Mouse (Mus musculus): Measurements from ENCODE around the gene Tfrc.

DNA sequence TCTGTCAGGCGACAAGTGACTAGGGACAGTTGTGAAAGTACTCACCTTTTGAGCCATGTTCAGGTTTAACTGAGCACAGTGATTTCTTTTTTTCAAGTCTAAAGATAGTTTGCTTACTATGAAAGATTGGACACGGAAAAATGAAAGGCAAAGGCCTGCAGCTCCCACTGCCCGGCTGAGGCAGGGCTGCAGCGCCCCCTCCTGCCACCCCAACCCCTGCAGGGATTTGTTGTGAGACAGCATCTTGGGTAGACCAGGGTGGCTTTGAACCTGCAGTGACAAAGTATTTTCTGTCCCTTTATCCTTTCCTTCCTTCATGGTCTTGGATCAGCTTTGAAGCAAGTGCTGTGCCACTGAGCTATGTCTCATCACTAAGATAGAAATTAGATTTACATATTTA is 59.8 kb downstream of the Tfrc start:
- TF ChIP-seq CTCF (IDR thresholded peaks at IDR 0.05; ENCODE audit: borderline replicate concordance, insufficient read depth, low read length) (no peak), POLR2A (IDR thresholded peaks at IDR 0.05; ENCODE audit: low read depth, low read length) (no peak)
